In the genomic region with DNA sequence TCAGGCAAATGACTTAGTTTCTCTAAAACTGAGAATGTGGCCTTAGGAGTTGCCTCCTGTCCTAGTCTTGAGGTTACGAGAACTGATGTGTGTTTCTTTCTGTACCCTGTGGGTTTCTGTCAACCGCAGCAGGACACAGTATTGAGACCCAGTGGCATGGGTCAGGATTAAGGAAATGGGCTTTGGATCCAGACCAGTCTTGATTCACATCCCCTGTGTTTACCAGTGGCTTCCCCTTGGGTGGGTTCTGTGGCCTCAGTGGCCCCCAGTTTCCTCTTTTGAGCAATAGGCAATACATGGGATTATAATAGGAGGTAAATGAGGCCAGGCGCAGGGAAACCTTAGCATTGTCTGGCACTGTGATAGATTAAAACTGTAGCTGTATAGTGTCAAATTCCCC, we compare ENCODE assay signal across 11 mouse cellular contexts. TPM values are rescaled to one million over a fixed set of nuclear protein-coding genes. Genes with fewer than 3 reads are reported as not detected.
DNase-seq lines count a peak whose midpoint lies in the region; ATAC-seq and TF ChIP-seq lines count a peak whose summit lies in the region.
"Had no signal": no experiment of that assay in that cellular context is flagged by ENCODE, and none has a peak within 500 bp of the region (broad histone marks: within the 10 kb centered on the region; RNA-seq: fewer than 3 reads in every experiment).

No protein-coding gene starts in this region.

- TF ChIP-seq POLR2A in embryonic fibroblast, embryonic 13.5 days (IDR thresholded peaks at IDR 0.05; ENCODE audit: low read depth, low read length): no peak

- peaks cover 36% of the 10 kb centered on the region for H3K36me3 ChIP-seq in kidney, embryonic 15.5 days
- H3K36me3 ChIP-seq in intestine, embryonic 16.5 days (ENCODE audit: control insufficient read depth, insufficient read depth, low read length): peaks cover 15% of the 10 kb centered on the region; the same call in 1 of the 2 replicates

- no peaks in the 10 kb centered on the region for H3K9me3 ChIP-seq in kidney, embryonic 15.5 days (replicated peaks)
- no peaks in the 10 kb centered on the region for H3K9me3 ChIP-seq in intestine, embryonic 16.5 days (ENCODE audit: control insufficient read depth, low read length)

- H3K27me3 ChIP-seq in kidney, embryonic 15.5 days: no peaks in the 10 kb centered on the region
- no peaks in the 10 kb centered on the region for H3K27me3 ChIP-seq in intestine, embryonic 16.5 days (replicated peaks; ENCODE audit: control insufficient read depth, insufficient read depth, low read length)

- no peak for TF ChIP-seq CTCF in embryonic fibroblast, embryonic 13.5 days (IDR thresholded peaks at IDR 0.05; ENCODE audit: borderline replicate concordance, insufficient read depth, low read length)

- H3K4me2 ChIP-seq in kidney, embryonic 15.5 days: peak overlapping the region; percentile 93
- H3K4me2 ChIP-seq in intestine, embryonic 16.5 days (ENCODE audit: low read depth, low read length): peak overlapping the region; percentile 64

- WGBS in kidney, embryonic 15.5 days: 81% methylated on average over 3 of the region's 3 CpGs
- WGBS in intestine, embryonic 16.5 days: 83% methylated on average over 3 of the region's 3 CpGs

- 0 out of 2 replicates have a peak overlapping the region, but pooled peaks have one; percentile 95 for H3K27ac ChIP-seq in kidney, embryonic 15.5 days
- no peak overlapping the region for H3K27ac ChIP-seq in embryonic fibroblast, embryonic 13.5 days (ENCODE audit: insufficient read depth, low read length)
- H3K27ac ChIP-seq in intestine, embryonic 16.5 days (ENCODE audit: low read length): peak overlapping the region; percentile 96

- no peak for DNase-seq in kidney, postnatal 10 days
- no peak for DNase-seq in urinary bladder, postnatal 36 days (ENCODE audit: low spot score in 2 of 2)
- DNase-seq in cerebellum, adult 11-12 months: no peak
- no peak for DNase-seq in layer of hippocampus, postnatal 10 days (ENCODE audit: low spot score in 2 of 2)
- DNase-seq: layer of hippocampus, adult 9-11 months; right cerebral cortex, postnatal 25 days had no signal

- no peak for ATAC-seq in kidney, embryonic 15.5 days (replicated peaks; ENCODE audit: low FRiP score)
- ATAC-seq in intestine, embryonic 16.5 days: no peak
- ATAC-seq in monocyte, adult 5-6 weeks (replicated peaks; ENCODE audit: insufficient number of reproducible peaks, low FRiP score, low TSS enrichment, poor library complexity, severe bottlenecking): peak; percentile 11; the same call in 1 of the 2 replicates

- peak overlapping the region; percentile 77 for H3K4me3 ChIP-seq in kidney, embryonic 15.5 days (replicated peaks)
- peak overlapping the region; percentile 47 for H3K4me3 ChIP-seq in embryonic fibroblast, embryonic 13.5 days (ENCODE audit: insufficient read depth, low read length)
- H3K4me3 ChIP-seq in intestine, embryonic 16.5 days (ENCODE audit: low read length): peak overlapping the region; percentile 66

- 0 out of 2 replicates have a peak overlapping the region, but pooled peaks have one; percentile 79 for H3K9ac ChIP-seq in kidney, embryonic 15.5 days
- H3K9ac ChIP-seq in intestine, embryonic 16.5 days (ENCODE audit: low read depth, low read length): peak overlapping the region; percentile 87

- H3K4me1 ChIP-seq in kidney, embryonic 15.5 days: peaks cover 34% of the 10 kb centered on the region
- peaks cover 16% of the 10 kb centered on the region for H3K4me1 ChIP-seq in embryonic fibroblast, embryonic 13.5 days (ENCODE audit: control insufficient read depth, insufficient read depth, low read length)
- H3K4me1 ChIP-seq in intestine, embryonic 16.5 days (ENCODE audit: control insufficient read depth, insufficient read depth, low read length): peaks cover 20% of the 10 kb centered on the region

RNA-seq across cellular contexts. Expression of a gene that starts 1.4 kb away (rescaled TPM):
- 21.5 and 24.0 TPM in 2 replicates for polyA plus RNA-seq in kidney, embryonic 15.5 days (2015; fragmentation: Nextera tagmentation; extraction: Ambion mirVana)
- 14.4 and 18.2 TPM in 2 replicates for polyA plus RNA-seq in embryonic fibroblast, embryonic 13.5 days (2011; ENCODE audit: insufficient read length, low read depth, missing spikeins)
- 18.3 and 19.6 TPM in 2 replicates for polyA plus RNA-seq in intestine, embryonic 16.5 days (2015; fragmentation: Nextera tagmentation; extraction: Ambion mirVana)
- total RNA-seq in monocyte, adult 5-6 weeks (2017): 2.9 to 6.0 TPM (median 5.5 TPM) in 3 replicates
- total RNA-seq in layer of hippocampus, postnatal 10 days (2021): 10 to 100 TPM; 41.3 to 43.6 TPM

RNA-seq across cellular contexts. Expression of a gene that starts 7.3 kb away (rescaled TPM):
- polyA plus RNA-seq in kidney, embryonic 15.5 days (2015; fragmentation: Nextera tagmentation; extraction: Ambion mirVana): 40.1 and 87.2 TPM in 2 replicates
- not detected in 2 replicates for polyA plus RNA-seq in embryonic fibroblast, embryonic 13.5 days (2011; ENCODE audit: insufficient read length, low read depth, missing spikeins)
- polyA plus RNA-seq in intestine, embryonic 16.5 days (2015; fragmentation: Nextera tagmentation; extraction: Ambion mirVana): 3.2 and 3.9 TPM in 2 replicates
- total RNA-seq in monocyte, adult 5-6 weeks (2017): not detected in 3 replicates
- not detected for total RNA-seq in layer of hippocampus, postnatal 10 days (2021)
- total RNA-seq: MEL had no signal

RNA-seq across cellular contexts. Expression of a gene that starts 17.3 kb away (rescaled TPM):
- polyA plus RNA-seq in kidney, embryonic 15.5 days (2015; fragmentation: Nextera tagmentation; extraction: Ambion mirVana): 517 and 530 TPM in 2 replicates
- polyA plus RNA-seq in embryonic fibroblast, embryonic 13.5 days (2011; ENCODE audit: insufficient read length, low read depth, missing spikeins): 101 and 146 TPM in 2 replicates
- polyA plus RNA-seq in intestine, embryonic 16.5 days (2015; fragmentation: Nextera tagmentation; extraction: Ambion mirVana): 360 and 426 TPM in 2 replicates
- total RNA-seq in monocyte, adult 5-6 weeks (2017): 2.7 to 5.1 TPM (median 3.5 TPM) in 3 replicates
- total RNA-seq in layer of hippocampus, postnatal 10 days (2021): 1 to 10 TPM; 6.9 to 8.3 TPM

RNA-seq across cellular contexts. Expression of a gene that starts 17.6 kb away (rescaled TPM):
- 20.8 and 21.2 TPM in 2 replicates for polyA plus RNA-seq in kidney, embryonic 15.5 days (2015; fragmentation: Nextera tagmentation; extraction: Ambion mirVana)
- 12.1 and 13.5 TPM in 2 replicates for polyA plus RNA-seq in embryonic fibroblast, embryonic 13.5 days (2011; ENCODE audit: insufficient read length, low read depth, missing spikeins)
- 37.5 and 39.5 TPM in 2 replicates for polyA plus RNA-seq in intestine, embryonic 16.5 days (2015; fragmentation: Nextera tagmentation; extraction: Ambion mirVana)
- total RNA-seq in monocyte, adult 5-6 weeks (2017): 31.0 to 45.3 TPM (median 42.4 TPM) in 3 replicates
- 10 to 100 TPM; 24.1 to 28.6 TPM for total RNA-seq in layer of hippocampus, postnatal 10 days (2021)

RNA-seq across cellular contexts. Expression of a gene that starts 17.9 kb away (rescaled TPM):
- 9.0 and 9.2 TPM in 2 replicates for polyA plus RNA-seq in kidney, embryonic 15.5 days (2015; fragmentation: Nextera tagmentation; extraction: Ambion mirVana)
- polyA plus RNA-seq in embryonic fibroblast, embryonic 13.5 days (2011; ENCODE audit: insufficient read length, low read depth, missing spikeins): 3.7 and 4.1 TPM in 2 replicates
- polyA plus RNA-seq in intestine, embryonic 16.5 days (2015; fragmentation: Nextera tagmentation; extraction: Ambion mirVana): 9.3 and 10.3 TPM in 2 replicates
- 1.2 to 5.3 TPM (median 1.9 TPM) in 3 replicates for total RNA-seq in monocyte, adult 5-6 weeks (2017)
- 1 to 10 TPM; 8.9 to 9.4 TPM for total RNA-seq in layer of hippocampus, postnatal 10 days (2021)
